Mouse (Mus musculus) heart, postnatal 10 days (tissue): ENCODE measurements around the gene Scimp. TPM values are rescaled to one million over a fixed set of nuclear protein-coding genes. Genes with fewer than 3 reads are reported as not detected.
"Not testable (repeated sequence)": the region's sequence is repeated elsewhere in the genome, so short reads cannot be mapped to it uniquely, and the experiment has no call there.

Experiments
- DNase-seq, 2 experiments: peaks; one replicate each; pipeline ENCODE4 v3.0.0; 2021
- intact Hi-C: fragments of 180-260 bp; cut with DNase I; formaldehyde crosslinking; loops from one replicate; pipeline ENCODE4 v1.15.1; 2025
- total RNA-seq, 2 experiments: library from RNA; stranded (reverse); gene quantifications; 2 replicates each; pipeline ENCODE4 v1.2.3; 2021

Scimp gene
- total RNA-seq, 2 experiments from 2014 or later: not detected

DNA sequence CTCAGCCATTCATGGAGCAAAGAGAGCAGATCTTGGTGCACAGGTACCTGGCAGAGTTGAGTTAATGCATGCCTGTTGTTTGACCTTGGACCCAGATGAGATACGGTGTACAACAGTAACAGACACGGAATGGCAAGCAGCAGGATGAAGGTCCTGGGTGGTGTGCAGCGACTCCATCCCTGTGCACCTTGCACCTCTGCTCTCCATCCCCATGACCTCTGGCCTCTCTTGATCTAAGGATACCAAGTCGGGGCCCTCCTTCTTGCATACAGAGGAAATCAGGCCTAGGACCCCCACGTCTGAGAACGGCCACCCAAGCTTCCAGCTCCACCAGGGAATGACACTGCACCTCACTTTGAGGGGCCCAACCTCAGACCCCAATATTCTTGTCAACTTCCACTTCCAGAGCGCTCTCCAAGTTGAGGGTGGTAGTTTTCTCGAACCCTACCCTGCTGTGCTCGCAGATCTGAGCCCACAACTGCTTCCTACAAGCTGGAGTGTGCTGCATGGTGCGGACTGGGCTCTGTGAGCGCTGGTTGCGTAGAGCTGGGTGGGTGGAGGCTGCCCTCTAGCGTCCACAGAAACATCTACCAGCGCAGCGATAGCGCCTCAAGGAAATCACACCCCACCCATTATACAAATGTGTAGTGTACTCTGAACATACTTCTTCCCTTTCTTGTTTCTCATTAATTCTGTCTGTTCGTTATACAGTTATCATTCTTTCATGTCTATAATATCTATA is 35.4 kb downstream of the Scimp start:
- DNase-seq: peak; percentile 75
- intact Hi-C loops: loop anchor here (1.0 kb wide), 1 partner anchor 38 kb away; no protein-coding TSS in a partner anchor

DNA sequence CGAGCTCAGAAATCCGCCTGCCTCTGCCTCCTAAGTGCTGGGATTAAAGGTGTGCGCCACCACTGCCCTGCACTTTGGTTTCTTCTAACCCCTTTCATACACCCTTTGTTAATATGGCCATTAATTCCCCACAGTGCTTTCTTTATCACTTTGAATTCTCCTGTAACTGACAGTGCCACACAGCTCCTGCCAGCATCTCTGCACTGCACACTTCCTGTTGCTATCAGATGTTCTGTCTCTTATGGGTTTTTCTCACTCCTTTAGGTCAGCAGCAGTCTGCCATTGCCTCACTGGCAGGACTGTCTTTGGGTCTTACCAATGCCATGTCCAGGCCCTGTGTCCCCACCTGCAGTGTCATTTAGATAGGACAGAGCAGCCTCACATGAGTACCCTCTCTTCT is 41.6 kb downstream of the Scimp start:
- intact Hi-C loops: no loop called here
- no peak for DNase-seq

DNA sequence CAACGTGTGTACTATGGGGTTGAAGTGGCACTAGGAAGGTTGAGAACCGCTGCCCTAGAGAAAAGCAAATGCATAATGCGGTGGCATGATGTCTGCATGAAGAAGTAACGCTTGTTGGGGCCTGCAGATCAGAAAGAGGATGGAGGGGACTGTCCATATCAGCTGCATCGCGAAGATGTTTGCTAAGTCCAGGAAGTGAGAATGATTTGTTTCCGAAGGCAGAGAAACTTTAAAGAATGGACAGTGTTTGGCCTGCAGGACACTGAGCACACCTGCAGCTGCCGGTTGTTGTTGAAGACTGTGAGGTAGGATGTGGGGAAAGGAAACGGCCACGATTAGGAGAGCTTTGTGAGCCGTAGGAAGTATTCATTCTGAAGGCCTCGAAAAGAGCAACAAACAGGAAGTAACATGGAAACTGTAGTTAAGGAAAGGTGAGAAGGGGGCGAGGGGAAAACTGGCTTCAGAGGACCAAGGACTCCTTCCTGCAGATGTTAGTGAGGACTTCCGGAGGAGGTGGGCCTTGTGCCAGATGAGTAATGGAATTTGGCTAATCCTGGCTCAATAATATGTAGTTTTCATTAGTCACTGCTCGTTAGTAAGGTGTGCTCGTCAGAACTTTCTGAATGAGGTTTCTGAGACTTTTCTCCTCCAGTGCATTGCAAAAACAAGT is 46.5 kb downstream of the Scimp start:
- intact Hi-C loops: no loop called here

DNA sequence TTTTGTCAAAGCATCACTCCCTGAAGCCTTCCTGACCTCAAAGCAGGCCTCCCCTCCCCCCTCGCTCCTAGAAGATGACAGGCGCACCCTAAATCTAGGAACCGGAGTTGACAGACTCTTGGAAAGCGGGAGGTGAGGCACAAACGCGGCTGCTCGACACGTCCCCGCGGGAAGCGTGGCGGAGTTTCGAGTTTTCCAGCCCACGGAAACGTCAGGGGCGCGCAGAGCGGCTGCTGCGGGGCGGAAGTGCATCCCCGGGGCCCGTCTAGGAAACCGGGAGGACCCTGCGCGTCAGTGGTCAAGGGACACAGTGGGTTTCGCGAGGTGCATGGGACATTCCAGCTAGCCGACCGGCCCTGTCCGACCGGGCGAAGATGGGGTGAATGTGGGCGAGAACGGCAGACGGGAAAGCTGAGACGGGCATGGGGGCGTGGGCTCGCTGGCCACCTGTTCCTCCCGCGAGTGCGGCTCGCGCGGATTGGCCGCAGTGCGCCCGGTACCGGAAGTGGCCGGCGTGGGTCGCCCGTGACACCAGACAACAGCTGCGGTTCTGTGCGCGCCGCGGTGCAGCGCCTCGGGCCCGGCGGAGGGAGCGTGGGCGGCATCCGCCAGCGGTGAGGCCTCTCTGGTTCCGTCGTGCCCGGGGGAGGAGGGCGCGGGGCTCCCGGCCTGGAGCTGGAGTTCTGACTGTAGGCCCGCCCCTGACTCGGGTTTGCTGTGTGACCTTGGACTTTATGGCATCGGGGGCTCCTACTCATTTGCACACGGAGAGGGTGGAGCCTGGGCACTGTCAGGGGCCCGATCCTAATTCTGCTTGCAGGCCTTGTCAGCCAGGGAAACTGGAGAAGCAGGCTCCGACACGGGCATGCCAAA is 48.2 kb downstream of the Scimp start, which contains the start of gene Zfp3:
TSS of gene Zfp3 (plus strand) at position 274 of the 873 bp plus-strand sequence.
- intact Hi-C loops: no loop called here
- DNase-seq: peak; percentile 86 to 87

More for the DNA sequence above, 46.5 kb downstream of the Scimp start:
- peak; percentile 65 to 67 for DNase-seq

DNA sequence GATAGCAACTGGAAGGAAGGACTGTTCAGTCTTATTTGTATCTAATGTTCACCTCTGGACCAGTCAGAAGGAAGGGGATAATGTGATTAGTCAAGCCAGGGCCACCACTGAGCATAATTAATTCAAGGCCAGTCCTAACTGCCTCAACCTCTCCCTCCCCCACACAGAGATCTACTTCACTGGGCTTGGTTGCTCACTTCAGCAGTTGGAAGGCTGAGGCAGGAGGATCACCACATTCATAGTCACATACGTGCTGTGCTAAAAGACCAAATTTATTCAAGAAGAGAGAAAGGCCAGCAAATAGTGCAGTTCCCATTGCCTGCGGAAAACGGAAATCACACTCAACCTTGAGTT is 48.8 kb downstream of the Scimp start:
- DNase-seq: no peak
- intact Hi-C loops: no loop called here

DNA sequence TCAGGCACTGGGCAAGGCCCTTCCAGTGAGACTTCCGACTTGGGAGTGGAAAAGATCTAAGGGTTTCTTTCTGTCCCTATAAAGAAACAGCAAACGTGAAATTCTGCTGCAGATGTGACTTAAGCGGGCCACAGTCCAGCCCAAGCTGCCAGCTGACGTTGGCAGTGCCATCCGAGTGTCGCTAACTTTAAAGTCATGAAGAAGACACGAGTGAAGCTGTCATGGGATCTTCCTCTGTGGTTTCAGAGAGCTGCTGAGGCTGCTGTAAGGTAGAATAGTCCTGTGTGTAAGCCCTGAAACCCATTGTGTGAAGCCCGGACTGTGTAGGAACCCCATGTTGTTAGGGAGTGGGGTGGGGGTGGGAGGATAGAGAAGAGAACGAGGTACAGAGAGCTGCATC is 49.7 kb downstream of the Scimp start:
- intact Hi-C loops: no loop called here
- DNase-seq: no peak

DNA sequence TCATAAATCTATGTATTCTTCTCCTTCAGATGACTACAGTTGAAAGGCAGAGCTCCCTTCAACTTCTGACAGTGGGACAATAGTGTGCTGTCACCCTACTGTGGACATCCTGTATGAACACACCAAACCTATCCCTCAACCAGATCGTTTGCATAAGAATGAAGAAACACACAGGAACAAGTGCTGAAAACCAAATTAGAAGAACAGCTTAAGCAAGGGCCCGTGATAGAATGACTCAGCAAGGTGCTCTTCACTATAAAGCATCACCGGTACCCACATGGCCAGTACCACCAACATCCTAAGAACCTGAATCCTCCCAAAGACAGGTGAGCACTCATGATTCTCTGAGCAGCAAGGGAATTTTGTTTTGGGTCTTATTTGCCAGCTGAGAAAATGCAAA is 51.9 kb downstream of the Scimp start:
- intact Hi-C loops, DNase-seq: not testable (repeated sequence)

DNA sequence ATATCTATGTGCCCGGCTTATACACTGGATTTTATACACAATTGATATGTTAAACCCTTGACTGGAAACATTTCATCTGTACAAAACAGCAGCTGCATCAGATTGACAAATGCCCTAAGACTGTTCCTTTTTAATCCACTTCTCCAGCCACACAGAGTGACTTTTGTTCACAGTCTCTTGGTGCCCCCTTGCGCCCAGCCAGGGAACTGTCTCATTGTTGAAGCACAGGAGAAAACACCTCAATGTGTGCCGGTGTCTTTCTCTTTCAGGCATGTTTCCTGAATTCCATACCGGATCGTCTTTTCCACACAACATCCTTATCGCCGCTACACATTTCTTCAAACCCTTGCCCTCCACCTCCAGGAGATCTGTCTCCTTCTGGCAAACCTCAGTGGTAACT is 56.7 kb downstream of the Scimp start:
- intact Hi-C loops: loop anchor here (1.0 to 5.0 kb wide), 6 partner anchors 53 to 343 kb away; partner anchors contain the start of genes Arrb2, Inca1, Kif1c and Pelp1
- peak; percentile 84 to 93 for DNase-seq

DNA sequence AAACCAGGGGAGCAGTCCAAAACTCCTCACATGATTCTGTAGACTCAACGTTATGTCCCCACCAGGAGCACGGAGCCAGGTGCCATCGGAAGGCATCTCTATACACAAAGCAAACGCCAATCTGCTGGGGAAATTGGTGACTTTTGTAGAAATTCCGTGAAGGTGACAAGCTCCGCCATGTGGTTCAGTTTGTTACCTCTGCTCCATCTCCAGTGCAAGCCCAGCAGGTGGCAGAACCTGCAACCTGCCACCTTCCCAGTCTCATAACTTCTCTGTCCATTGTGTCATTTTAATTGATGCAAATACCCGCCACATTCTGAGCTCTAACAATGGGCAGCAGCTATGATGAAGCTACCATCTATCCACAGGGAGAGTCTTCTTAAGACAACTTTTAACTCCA is 57.4 kb downstream of the Scimp start:
- DNase-seq: no peak
- intact Hi-C loops: loop anchor here (1.0 to 5.0 kb wide), 6 partner anchors 53 to 343 kb away; partner anchors contain the start of genes Arrb2, Inca1, Kif1c and Pelp1

DNA sequence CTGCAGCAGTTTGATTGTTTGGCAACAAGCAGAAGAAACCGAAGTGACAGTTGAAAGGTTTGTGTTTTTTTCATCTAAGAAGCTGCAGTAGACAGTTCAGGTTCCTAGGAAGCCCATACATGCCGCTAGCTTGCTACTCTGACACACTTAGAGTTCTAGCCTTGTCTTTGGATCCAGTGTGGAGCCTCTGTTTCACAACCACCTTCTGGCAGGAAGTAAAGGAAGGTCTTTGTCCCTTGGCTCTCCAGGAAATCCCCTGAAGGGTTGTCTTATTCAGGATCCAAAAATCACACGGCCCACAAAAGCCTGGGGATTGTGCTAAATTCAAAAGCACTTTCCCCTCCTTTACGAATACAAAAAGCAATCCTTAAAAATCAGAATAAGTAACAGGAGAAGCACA is 57.9 kb downstream of the Scimp start:
- intact Hi-C loops: loop anchor here (2.0 kb wide), 2 partner anchors 72 to 238 kb away; no protein-coding TSS in a partner anchor

DNA sequence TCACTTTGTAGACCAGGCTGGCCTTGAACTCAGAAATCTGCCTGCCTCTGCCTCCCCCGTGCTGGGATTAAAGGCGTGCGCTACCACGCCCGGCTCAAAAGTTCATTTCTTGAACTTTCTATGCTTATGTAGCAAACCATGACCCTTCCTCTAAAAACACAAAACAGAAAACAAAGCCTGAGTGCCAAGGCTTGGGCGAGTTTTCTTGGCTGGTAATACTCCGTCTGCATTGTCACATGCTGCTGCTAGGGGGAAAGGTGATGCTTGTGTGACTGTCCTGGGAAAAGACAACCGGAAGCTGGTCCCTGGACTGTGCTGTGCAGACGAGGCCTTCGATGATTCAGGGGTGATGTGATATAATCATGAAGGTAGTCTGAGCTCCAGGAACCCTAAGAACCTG is 59.2 kb downstream of the Scimp start:
- no peak for DNase-seq
- intact Hi-C loops: no loop called here

More for the DNA sequence above, 57.9 kb downstream of the Scimp start:
- DNase-seq: no peak

DNA sequence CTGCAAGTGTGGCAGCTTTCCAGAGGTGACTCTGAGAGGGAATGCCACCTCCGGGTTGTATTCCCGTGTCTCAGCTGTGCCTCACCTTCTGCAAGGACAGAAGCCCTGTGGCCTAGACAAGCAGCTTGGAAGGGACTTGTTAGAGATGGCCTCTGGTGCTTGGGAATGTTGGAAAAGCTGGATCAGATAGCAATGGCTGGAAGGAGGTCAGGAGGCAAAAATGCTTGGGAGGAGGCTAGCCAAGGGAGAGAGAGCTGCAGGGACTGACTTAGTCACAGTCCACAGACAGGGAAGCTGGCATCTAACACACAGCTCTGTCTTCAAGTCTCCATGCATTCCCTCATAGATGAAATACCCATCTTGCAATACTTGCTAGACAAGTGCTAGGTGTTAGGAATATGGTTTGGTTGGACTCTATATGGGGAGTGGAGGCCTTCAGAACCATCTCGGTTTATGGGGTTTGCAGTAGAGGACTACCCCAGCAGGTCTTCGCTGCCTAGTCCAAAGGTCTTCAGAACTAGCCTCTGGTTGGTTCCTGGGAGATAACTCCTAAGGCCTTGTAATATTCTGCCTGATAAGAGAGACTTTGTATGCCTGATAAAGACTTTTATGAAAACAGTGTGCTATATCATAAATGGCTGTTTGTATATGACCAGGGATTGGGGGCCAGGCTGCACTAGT is 59.9 kb downstream of the Scimp start:
- intact Hi-C loops: no loop called here
- no peak for DNase-seq

DNA sequence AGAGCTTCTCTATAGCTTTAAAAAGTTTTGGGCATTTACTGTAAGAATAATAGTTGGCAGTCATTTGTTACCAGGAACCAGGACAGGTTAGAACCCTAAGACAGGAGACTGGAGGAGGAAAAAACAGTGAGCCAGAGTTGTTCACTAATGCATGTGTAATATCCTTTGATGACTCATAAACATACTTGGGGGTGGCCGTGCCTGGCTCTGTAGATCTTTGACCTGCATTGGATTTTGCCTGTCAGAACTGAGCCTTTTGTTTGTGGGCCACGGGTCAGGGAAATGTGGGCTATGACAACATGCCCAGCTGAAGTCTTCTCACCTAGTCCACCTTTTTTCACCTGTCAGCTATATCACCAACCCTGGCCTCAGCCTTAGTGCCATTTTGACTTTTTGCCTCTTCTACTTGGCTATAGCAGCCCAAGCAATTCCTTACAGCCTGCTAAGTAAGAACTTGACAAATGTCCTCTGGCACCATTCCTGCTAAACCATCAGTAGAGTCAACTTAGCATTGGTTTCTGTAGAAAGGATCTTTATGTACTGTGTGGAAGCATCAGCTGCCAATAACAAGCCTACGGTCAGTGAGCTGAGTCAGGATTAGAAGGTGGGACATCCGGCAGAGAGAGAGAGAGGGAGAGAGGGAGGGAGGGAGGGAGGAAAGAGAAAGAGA is 64.4 kb downstream of the Scimp start:
- no peak for DNase-seq
- intact Hi-C loops: no loop called here

DNA sequence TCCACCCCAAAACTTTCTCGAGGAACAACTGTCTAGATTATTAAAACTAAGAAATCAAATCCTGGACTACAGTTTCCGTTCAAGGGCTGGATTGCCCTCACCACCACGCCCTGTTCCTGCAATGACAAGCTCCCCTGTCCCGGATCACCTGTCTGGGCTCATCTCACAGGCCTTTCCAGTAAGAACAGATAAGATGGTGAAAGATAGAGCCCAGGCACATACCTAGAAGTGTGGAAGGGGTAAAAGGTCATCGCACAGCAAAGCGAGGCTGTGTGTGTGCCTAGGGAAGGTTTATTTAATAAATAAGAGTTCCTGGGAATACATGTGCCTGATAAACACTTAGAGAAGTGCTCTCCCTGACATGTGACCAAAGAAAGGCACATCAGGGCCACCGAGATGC is 66.8 kb downstream of the Scimp start:
- intact Hi-C loops: no loop called here
- DNase-seq: no peak

DNA sequence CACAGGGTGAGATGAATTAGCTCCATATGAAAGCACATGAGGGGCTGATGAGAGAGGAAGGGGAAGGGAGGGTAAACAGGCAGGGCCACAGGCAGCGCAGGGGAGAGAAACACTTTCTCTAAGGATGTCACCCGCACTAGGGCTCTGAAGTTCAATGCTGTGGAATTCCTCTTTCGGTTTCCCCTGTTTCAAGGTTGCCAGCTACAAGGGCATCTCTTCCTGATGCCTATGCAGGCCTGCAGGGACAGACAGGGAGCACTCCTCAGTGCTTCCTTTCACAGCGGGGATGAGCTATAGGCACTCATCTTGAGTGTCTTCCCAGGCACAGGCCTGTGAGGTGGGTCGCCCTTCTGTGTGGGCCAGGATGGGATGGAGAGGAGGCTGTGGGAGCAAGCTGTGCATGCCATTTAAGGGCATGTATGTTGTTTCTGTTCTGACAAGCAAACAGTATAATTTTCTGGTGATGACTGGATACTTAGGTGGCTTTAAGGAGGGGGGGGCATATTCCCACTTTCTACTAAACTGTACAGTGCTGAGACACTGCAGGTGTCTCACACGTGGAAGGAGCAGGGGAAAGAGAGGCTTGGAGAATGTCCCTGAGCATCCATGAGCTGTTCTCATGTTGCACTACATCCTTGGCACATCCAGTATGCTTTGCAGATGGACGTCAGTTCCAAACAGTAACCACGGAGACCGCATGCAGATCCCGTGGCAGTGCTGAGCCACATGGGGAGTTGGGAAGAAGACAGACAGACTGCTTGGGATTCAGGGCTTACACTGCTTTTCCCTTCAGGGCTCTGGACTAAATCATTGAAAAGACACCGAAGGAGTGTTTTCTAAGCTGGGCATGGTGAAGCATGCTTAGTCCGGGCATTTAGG is 69.6 kb downstream of the Scimp start:
- intact Hi-C loops: no loop called here
- no peak for DNase-seq

DNA sequence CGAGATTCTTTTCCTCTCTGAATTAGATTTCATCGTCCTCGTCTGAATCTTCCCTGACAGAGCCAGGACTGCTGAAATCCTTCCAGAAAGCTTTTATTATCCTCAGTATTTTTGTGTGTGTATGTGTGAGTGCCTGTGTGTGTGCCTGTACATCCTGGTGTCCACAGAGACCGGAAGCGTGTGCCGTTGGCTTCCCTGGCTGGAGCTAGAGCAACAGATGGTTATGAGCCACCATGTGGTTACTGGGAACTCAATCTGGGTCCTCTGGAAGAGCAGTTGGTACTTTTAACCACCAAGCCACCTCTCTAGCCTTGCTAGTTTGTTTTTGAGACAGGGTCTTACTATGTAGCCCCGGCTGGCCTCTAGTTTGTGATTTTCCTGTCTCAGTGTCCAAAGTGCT is 70.3 kb downstream of the Scimp start:
- intact Hi-C loops: no loop called here
- no peak for DNase-seq

DNA sequence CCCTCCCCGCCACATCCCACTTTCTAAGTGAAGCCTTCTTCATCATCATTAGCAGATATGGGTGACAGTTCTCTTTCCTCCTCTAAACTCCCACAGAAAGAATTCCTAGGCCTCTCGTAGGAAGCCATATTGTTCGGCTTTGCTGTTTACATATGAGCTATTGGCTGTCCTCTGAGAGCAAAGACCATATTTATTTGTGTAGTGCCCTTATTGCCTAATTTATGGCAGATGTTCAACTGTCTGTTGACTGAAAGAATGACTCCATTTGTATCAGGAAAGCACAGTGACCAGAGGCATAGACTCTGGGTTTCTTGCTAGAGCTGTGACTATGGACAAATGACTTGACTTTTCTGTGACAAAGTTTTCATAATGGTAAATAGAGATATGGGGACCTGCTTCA is 70.8 kb downstream of the Scimp start:
- intact Hi-C loops: no loop called here
- DNase-seq: no peak
